Mouse (Mus musculus) myocyte (in vitro differentiated cells): ENCODE measurements around the gene Erich3. TPM values are rescaled to one million over a fixed set of nuclear protein-coding genes. Genes with fewer than 3 reads are reported as not detected.

Source experiments
- H3K27me3 ChIP-seq: one replicate; pipeline ENCODE4 v1.6.1; 2011; ENCODE audit not compliant: control insufficient read depth, insufficient read depth, insufficient read length
- H3K36me3 ChIP-seq: one replicate; pipeline ENCODE4 v1.6.1; 2011; ENCODE audit not compliant: control insufficient read depth, insufficient read depth
- H3K4me2 ChIP-seq: one replicate; pipeline ENCODE4 v1.6.1; 2011; ENCODE audit warnings: low read depth, control low read depth
- H3K4me3 ChIP-seq: one replicate; pipeline ENCODE4 v1.5.1; 2011; ENCODE audit warnings: mild to moderate bottlenecking, control low read depth, moderate library complexity
- H3K79me2 ChIP-seq: one replicate; pipeline ENCODE4 v1.6.1; 2011; ENCODE audit not compliant: control insufficient read depth, insufficient read depth
- H3ac ChIP-seq: one replicate; pipeline ENCODE4 v1.6.1; 2011; ENCODE audit not compliant: control insufficient read depth, insufficient read length
- CEBPB ChIP-seq: IDR thresholded peaks from 2 replicates; pipeline ENCODE4 v1.6.1; 2011; ENCODE audit warnings: mild to moderate bottlenecking, moderate library complexity; ENCODE audit not compliant: poor library complexity, insufficient read depth, severe bottlenecking
- E2F4 ChIP-seq: IDR thresholded peaks from one replicate; pipeline ENCODE4 v1.6.1; 2011; ENCODE audit warnings: mild to moderate bottlenecking, control low read depth, moderate library complexity; ENCODE audit not compliant: insufficient read depth
- MAX ChIP-seq: IDR thresholded peaks from one replicate; pipeline ENCODE4 v1.6.1; 2011; ENCODE audit warnings: low read depth, mild to moderate bottlenecking, control low read depth
- MYOD1 ChIP-seq, 3 experiments: IDR thresholded peaks; one replicate each; pipeline ENCODE4 v1.6.1; 2011; ENCODE audit warnings: control low read depth in 2 of 3, low read depth in 2 of 3, mild to moderate bottlenecking in 2 of 3, moderate library complexity in 1 of 3; ENCODE audit not compliant: insufficient read length in 2 of 3, control insufficient read depth in 1 of 3
- MYOG ChIP-seq, 3 experiments: IDR thresholded peaks; one replicate each; pipeline ENCODE4 v1.6.1; 2011; ENCODE audit warnings: control low read depth in 2 of 3, low read depth in 2 of 3, mild to moderate bottlenecking in 2 of 3; ENCODE audit not compliant: insufficient read length in 2 of 3, control insufficient read depth in 1 of 3, insufficient read depth in 1 of 3
- POLR2A ChIP-seq: IDR thresholded peaks from one replicate; pipeline ENCODE4 v1.6.1; 2011; ENCODE audit warnings: low read depth, mild to moderate bottlenecking, control low read depth, moderate library complexity; ENCODE audit not compliant: insufficient read length
- POLR2AphosphoS2 ChIP-seq: IDR thresholded peaks from one replicate; pipeline ENCODE4 v1.6.1; 2011; ENCODE audit warnings: low read depth, control low read depth; ENCODE audit not compliant: insufficient read length
- REST ChIP-seq: IDR thresholded peaks from one replicate; pipeline ENCODE4 v1.6.1; 2011; ENCODE audit warnings: mild to moderate bottlenecking, control low read depth, moderate library complexity; ENCODE audit not compliant: insufficient read depth, insufficient read length
- SRF ChIP-seq: IDR thresholded peaks from one replicate; pipeline ENCODE4 v1.6.1; 2011; ENCODE audit warnings: low read depth; ENCODE audit not compliant: control insufficient read depth, insufficient read length
- TCF12 ChIP-seq: IDR thresholded peaks from one replicate; pipeline ENCODE4 v1.6.1; 2011; ENCODE audit warnings: mild to moderate bottlenecking, control low read depth; ENCODE audit not compliant: poor library complexity, insufficient read depth, severe bottlenecking
- TCF3 ChIP-seq: IDR thresholded peaks from one replicate; pipeline ENCODE4 v1.6.1; 2011; ENCODE audit warnings: low read depth, control low read depth; ENCODE audit not compliant: insufficient read length
- USF1 ChIP-seq: IDR thresholded peaks from one replicate; pipeline ENCODE4 v1.6.1; 2011; ENCODE audit warnings: low read depth, mild to moderate bottlenecking, control low read depth, moderate library complexity
- polyA plus RNA-seq: library from polyadenylated mRNA; unstranded; fragments of >200 nt; fragmentation: generic; extraction: Trizol; gene quantifications from one replicate; pipeline ENCODE4 v1.2.1, GENCODE M21; 2012; ENCODE audit warnings: missing spikeins

Gene Erich3
- polyA plus RNA-seq, 1 experiment: not detected

DNA sequence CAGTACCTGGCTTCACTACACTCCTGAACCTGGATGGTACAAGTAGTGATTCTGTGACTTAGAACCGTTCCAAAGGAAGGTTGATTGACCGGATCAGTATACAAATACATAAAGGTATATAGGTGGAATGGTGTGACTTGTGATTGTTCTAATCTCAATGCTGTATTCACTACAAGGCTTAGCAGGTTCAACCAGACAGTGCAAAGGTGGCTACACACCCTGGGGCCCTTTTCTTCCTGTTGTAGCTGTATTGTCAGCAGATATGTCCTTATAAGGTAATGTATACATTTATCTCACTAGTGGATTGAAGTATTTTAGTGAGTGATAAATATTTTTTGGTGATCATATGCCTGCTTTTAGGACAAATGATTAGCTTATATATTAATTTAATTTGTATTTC lies 80.7 kb downstream of the Erich3 start:
- Histone ChIP-seq H3K36me3 (no peaks in the 10 kb centered on the region), H3K27me3 (no peaks in the 10 kb centered on the region), H3K4me3 (no peak overlapping the region), H3K4me2 (no peak overlapping the region), H3ac (no peak overlapping the region), H3K79me2 (no peaks in the 10 kb centered on the region)
- TF ChIP-seq SRF (no peak), MAX (no peak), MYOD1 (IDR thresholded peaks at IDR 0.05; ENCODE audit: control insufficient read depth in 1 of 3, insufficient read length in 2 of 3, low read depth in 2 of 3) (no peak), TCF3 (no peak), POLR2AphosphoS2 (no peak), REST (no peak), USF1 (no peak), CEBPB (no peak), TCF12 (no peak)

DNA sequence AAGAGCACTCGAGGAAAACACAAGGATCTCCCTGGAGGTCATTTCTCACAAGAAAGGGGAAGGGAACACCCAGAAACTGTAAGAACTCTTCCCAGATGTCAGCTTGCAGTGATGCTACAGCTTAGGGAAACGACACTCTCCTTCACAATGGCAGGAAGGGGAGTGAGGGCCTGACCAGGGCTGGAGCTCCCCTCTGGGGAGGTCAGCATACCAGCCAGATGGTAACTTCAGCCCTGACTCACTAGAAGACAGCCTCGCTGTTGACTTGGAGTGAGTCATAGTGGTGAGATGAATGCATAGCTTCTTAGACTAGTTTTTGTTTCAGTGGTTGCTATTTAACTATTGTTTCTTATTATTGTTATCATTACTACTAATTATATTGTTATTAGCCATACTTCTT lies 90.8 kb downstream of the Erich3 start:
- Histone ChIP-seq H3K4me3 (no peak overlapping the region), H3K4me2 (peak overlapping the region; percentile 51), H3K36me3 (no peaks in the 10 kb centered on the region), H3ac (no peak overlapping the region), H3K79me2 (no peaks in the 10 kb centered on the region), H3K27me3 (no peaks in the 10 kb centered on the region)
- TF ChIP-seq E2F4 (no peak), MYOD1 (IDR thresholded peaks at IDR 0.05; ENCODE audit: control insufficient read depth in 1 of 3, insufficient read length in 2 of 3, low read depth in 2 of 3) (no peak), MYOG (IDR thresholded peaks at IDR 0.05; ENCODE audit: control insufficient read depth in 1 of 3, insufficient read depth in 1 of 3, insufficient read length in 2 of 3, low read depth in 2 of 3) (no peak), POLR2AphosphoS2 (no peak), POLR2A (no peak), CEBPB (no peak), TCF12 (no peak), SRF (no peak), REST (no peak), TCF3 (no peak), MAX (no peak), USF1 (no peak)

DNA sequence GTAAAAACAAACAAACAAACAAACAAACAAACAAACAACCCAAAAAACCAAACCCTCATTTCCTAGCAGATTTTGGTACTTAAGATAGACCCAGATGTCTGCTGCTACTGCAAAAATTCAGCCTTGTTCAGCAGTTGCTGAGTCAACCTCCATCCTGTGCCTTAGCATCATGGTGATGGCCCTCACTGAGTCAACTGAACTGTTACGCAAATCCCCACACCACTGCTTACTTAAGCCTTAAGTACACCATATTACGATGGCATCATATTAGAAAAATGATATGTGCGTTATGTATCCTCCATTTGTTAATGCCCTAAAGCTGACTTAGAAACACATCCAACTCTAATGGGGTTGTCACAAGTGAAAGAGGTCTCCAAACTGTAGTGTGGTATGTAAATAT lies 91.6 kb downstream of the Erich3 start:
- H3K36me3 ChIP-seq: no peaks in the 10 kb centered on the region
- no peaks in the 10 kb centered on the region for H3K79me2 ChIP-seq
- TF ChIP-seq MAX (no peak), CEBPB (peak; percentile 75)
- no peaks in the 10 kb centered on the region for H3K27me3 ChIP-seq
- H3K4me2 ChIP-seq: peak overlapping the region; percentile 51
- H3ac ChIP-seq: no peak overlapping the region
- H3K4me3 ChIP-seq: no peak overlapping the region

DNA sequence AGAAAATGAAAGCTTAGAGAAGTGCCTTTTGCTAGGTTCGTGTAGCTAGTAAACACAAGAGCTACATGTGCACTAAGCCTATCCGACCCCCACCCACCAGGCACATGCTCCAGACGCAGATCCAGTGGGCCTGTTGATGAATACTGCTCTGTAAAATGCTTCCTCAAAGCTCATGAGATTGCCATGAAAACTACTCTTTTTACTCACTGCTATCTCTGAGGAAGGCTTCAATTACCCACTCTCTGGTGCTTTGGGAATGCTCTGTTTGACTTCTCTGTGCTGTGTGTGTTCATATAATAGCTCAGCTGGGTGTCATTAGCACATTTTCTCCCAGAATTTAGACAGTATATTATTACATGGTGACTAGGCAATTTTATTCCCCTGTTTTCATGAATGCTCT lies 94.4 kb downstream of the Erich3 start:
- Histone ChIP-seq H3ac (no peak overlapping the region), H3K4me3 (no peak overlapping the region), H3K27me3 (no peaks in the 10 kb centered on the region), H3K79me2 (no peaks in the 10 kb centered on the region), H3K36me3 (no peaks in the 10 kb centered on the region), H3K4me2 (no peak overlapping the region)
- TF ChIP-seq USF1: no peak
- no peak for TF ChIP-seq MYOG (IDR thresholded peaks at IDR 0.05; ENCODE audit: control insufficient read depth in 1 of 3, insufficient read depth in 1 of 3, insufficient read length in 2 of 3, low read depth in 2 of 3)
- no peak for TF ChIP-seq SRF
- TF ChIP-seq REST: no peak
- TF ChIP-seq TCF3: no peak
- no peak for TF ChIP-seq MAX
- no peak for TF ChIP-seq TCF12
- no peak for TF ChIP-seq MYOD1 (IDR thresholded peaks at IDR 0.05; ENCODE audit: control insufficient read depth in 1 of 3, insufficient read length in 2 of 3, low read depth in 2 of 3)
- no peak for TF ChIP-seq CEBPB
- TF ChIP-seq POLR2AphosphoS2: no peak
- TF ChIP-seq POLR2A: no peak
- TF ChIP-seq E2F4: no peak

DNA sequence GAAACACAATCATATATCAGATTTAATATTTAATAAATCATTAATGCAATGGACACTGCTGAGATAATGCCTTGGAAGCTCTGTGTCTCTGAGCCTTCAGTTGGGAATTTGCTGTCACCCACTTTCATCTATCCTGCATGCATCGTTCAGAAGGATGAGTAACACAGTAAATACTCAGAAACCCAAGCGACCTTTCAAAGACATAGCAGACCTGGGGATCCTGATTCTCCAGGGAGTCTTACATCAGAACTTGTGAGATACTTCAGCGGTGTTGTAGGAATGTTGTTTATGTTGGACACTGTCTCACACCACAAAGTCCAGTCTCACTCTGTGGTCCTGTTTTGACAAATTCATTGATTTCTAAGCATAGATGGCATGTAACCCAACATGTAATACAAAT lies 97.4 kb downstream of the Erich3 start:
- no peak for TF ChIP-seq MYOD1 (IDR thresholded peaks at IDR 0.05; ENCODE audit: control insufficient read depth in 1 of 3, insufficient read length in 2 of 3, low read depth in 2 of 3)
- TF ChIP-seq TCF12: no peak
- no peak for TF ChIP-seq TCF3
- no peak for TF ChIP-seq POLR2A
- no peak for TF ChIP-seq USF1
- no peak for TF ChIP-seq REST
- no peak for TF ChIP-seq POLR2AphosphoS2
- no peak overlapping the region for H3K4me3 ChIP-seq
- no peaks in the 10 kb centered on the region for H3K79me2 ChIP-seq
- H3K36me3 ChIP-seq: no peaks in the 10 kb centered on the region
- no peak overlapping the region for H3ac ChIP-seq
- no peaks in the 10 kb centered on the region for H3K27me3 ChIP-seq
- H3K4me2 ChIP-seq: no peak overlapping the region
